Mouse (Mus musculus): Measurements from ENCODE around the gene Ddah1.

DNA sequence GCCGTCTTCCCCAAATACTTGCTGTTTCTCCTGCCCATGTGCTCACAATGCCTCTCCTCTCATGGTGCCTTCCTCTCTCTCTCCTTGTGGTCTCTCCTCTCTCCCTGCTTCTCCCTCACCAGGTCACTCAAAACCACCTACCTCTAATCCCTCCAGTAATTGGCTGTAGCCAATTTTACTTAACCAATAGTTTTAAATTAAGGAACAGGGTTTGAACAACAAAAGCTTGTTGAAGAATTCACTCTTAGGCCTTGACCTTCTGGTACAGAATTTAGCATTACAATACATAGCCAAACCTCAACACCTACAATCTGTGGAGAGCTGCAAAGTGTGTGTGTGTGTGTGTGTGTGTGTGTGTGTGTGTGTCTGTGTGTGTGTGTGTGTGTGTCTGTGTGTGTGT lies 114.8 kb downstream of the Ddah1 start:
- TF ChIP-seq CTCF (IDR thresholded peaks at IDR 0.05; ENCODE audit: extremely low read depth, insufficient read depth, low read length) (no peak), POLR2A (IDR thresholded peaks at IDR 0.05; ENCODE audit: extremely low read depth, insufficient read depth, low read length) (no peak)
